Mouse (Mus musculus) bone marrow macrophage, adult 2 months (primary cell): ENCODE results near the gene Tmem189.

Source experiments
- CTCF ChIP-seq: IDR thresholded peaks from 2 replicates; pipeline ENCODE4 v1.5.1; 2012; ENCODE audit warnings: low read depth, mild to moderate bottlenecking, low read length, moderate library complexity
- POLR2A ChIP-seq: IDR thresholded peaks from 2 replicates; pipeline ENCODE4 v1.6.1; 2012; ENCODE audit warnings: mild to moderate bottlenecking, low read depth, low read length, borderline replicate concordance

DNA sequence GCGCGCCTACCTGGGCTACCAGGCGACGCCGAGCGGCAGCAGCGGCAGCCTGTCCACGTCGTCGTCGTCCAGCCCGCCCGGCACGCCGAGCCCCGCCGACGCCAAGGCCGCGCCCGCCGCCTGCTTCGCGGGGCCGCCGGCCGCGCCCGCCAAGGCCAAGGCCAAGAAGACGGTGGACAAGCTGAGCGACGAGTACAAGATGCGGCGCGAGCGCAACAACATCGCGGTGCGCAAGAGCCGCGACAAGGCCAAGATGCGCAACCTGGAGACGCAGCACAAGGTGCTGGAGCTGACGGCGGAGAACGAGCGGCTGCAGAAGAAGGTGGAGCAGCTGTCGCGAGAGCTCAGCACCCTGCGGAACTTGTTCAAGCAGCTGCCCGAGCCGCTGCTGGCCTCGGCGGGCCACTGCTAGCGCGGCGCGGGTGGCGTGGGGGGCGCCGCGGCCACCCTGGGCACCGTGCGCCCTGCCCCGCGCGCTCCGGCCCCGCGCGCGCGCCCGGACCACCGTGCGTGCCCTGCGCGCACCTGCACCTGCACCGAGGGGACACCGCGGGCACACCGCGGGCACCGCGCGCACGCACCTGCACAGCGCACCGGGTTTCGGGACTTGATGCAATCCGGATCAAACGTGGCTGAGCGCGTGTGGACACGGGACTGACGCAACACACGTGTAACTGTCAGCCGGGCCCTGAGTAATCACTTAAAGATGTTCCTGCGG lies at the start of gene Tmem189:
- no peak for TF ChIP-seq POLR2A
- TF ChIP-seq CTCF: no peak
